Mouse (Mus musculus): Measurements from ENCODE around the gene Sf1. TPM values are rescaled to one million over a fixed set of nuclear protein-coding genes. Genes with fewer than 3 reads are reported as not detected.

Gene Sf1
- polyA plus RNA-seq (2012): 134 and 140 TPM in 2 replicates

DNA sequence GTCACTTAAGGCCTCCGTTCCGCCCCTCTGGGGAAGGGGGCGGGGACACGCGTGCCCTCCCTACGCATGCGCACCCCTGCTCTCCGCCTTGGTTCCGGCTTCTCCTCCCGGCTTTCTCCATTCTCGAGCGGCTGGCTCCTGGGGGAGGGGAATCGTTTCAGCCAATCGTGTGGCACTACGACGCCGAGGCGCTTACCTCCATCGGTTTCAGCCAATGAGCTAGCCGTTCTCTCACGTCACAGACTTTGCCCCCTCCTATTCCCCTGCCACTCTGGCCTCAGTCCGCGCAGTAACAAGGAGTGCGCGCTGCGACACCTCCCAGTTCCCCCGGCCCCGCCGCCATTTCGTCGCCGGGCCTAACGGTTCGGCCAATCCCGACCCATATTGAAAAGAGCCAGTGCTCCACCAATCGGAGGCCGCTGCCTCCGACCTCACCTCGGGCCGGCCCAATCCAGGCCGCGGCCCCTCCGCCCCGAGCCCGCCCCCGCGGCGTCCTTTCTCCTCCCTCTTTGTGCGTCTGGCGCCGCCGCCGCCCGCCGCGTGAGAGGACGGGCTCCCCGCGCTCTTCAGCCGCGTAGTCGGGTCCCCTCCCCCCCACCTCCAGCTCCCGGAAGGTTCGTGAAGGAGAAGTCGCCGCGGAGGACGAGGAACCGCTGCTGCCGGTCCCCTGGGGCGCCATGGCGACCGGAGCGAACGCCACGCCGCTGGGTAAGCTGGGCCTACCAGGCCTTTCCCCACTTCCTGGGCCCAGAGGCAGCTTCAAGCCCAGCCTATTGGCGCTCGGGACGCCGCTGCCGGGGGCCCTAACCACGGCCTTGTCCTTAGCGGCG, at the start of gene Sf1:
Gene Sf1, plus strand, starts transcription at position 280 of the 830 bp plus-strand sequence.
- H3K36me3 ChIP-seq (ENCODE audit: control insufficient read depth): peaks cover 67% of the 10 kb centered on the region
- peaks cover 33% of the 10 kb centered on the region for H3K4me1 ChIP-seq (ENCODE audit: control insufficient read depth)

DNA sequence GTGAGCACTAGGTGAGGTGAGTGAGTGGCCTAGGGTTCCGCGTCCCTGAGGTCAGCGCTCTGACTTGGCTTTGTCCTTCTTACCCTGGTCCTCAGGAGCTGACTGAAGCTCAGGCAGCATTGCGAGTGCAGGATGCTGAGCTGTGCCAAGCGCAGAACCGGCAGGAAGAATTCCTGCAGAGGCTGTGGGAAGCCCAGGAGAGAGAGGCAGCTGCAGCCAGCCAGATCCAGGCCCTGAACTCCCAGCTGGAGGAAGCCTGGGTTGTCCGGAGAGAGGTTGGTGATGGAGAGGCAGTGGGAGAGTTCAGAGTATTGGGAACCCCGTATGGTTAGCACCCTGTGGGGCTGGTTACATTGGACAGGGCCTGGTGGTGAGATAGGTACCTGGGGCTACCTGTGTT, 49.7 kb upstream of the Sf1 start:
- Histone ChIP-seq H3K9me3 (ENCODE audit: control insufficient read depth, low read length) (no peaks in the 10 kb centered on the region), H3K36me3 (ENCODE audit: control insufficient read depth) (peaks cover 88% of the 10 kb centered on the region), H3K4me3 (replicated peaks) (no peak overlapping the region), H3K4me1 (ENCODE audit: control insufficient read depth) (no peaks in the 10 kb centered on the region; the same call in 1 of the 2 replicates), H3K27me3 (ENCODE audit: control insufficient read depth) (no peaks in the 10 kb centered on the region)
- TF ChIP-seq TAL1 (IDR thresholded peaks at IDR 0.05; ENCODE audit: low read length): no peak
- TF ChIP-seq GATA1 (IDR thresholded peaks at IDR 0.05; ENCODE audit: low read length): no peak

More for the DNA sequence above, at the start of gene Sf1:
- Histone ChIP-seq H3K9me3 (ENCODE audit: control insufficient read depth, low read length) (no peaks in the 10 kb centered on the region), H3K27me3 (ENCODE audit: control insufficient read depth) (no peaks in the 10 kb centered on the region), H3K4me3 (replicated peaks) (peak within 1 kb of the TSS; percentile 79)
- TF ChIP-seq TAL1 (IDR thresholded peaks at IDR 0.05; ENCODE audit: low read length): no peak
- no peak for TF ChIP-seq GATA1 (IDR thresholded peaks at IDR 0.05; ENCODE audit: low read length)

DNA sequence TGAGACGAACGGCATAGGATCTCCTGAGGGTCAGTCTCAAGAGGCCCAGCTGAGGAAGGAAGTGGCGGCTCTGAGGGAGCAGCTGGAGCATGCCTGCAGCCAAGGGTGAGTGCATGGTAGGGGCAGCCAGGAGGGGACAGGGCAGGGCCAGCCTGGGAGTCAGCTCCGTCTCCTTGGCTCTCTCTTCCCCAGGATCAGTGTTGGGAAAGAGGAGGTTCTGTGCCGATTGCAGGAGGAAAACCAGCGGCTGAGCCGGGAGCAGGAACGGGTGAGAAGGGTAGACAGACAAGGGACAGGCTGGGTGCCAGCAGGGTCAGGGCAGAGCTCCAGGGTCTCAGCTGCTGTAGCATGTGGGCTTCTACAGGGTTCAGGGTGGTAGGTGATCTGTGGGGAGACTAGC, 49.0 kb upstream of the Sf1 start:
- Histone ChIP-seq H3K36me3 (ENCODE audit: control insufficient read depth) (peaks cover 92% of the 10 kb centered on the region), H3K9me3 (ENCODE audit: control insufficient read depth, low read length) (no peaks in the 10 kb centered on the region), H3K27me3 (ENCODE audit: control insufficient read depth) (no peaks in the 10 kb centered on the region), H3K4me1 (ENCODE audit: control insufficient read depth) (no peaks in the 10 kb centered on the region; the same call in 1 of the 2 replicates), H3K4me3 (replicated peaks) (no peak overlapping the region)
- TF ChIP-seq TAL1 (IDR thresholded peaks at IDR 0.05; ENCODE audit: low read length) (no peak), GATA1 (IDR thresholded peaks at IDR 0.05; ENCODE audit: low read length) (no peak)

DNA sequence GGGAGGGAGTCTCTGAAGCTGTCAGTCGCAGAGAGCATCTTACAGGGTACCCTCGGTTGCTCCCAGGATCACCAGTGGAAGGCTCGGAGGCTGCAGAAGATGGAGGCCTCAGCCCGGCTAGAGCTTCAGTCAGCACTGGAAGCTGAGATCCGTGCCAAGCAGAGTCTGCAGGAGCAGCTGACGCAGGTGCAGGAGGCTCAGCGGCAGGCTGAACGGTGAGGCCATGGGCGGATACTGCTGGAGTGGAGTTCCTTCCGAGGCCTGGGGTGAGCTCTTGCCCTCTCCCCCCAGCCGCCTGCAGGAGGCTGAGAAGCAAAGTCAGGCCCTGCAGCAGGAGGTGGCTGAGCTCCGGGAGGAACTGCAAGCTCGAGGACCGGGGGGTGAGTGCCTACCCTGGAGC, 47.9 kb upstream of the Sf1 start:
- no peak overlapping the region for H3K4me3 ChIP-seq (replicated peaks)

DNA sequence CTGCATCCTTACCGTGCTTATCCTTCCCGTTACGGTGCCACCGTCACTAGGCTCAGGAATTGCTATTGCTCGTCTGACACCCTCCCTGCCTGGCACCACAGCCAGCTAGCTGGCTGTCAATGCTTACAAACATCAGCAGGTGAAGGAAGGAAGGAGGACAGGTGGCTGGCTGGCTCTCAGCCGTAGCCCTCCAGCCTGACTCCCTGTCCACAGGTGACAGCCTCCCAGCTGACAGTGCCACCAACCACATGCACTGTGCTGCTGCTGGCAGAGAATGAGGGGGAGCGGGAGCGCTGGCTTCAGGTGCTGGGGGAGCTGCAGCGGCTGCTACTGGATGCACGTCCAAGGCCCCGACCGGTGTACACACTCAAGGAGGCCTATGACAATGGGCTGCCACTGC, 45.3 kb upstream of the Sf1 start:
- H3K4me1 ChIP-seq (ENCODE audit: control insufficient read depth): peaks cover 8% of the 10 kb centered on the region
- no peaks in the 10 kb centered on the region for H3K9me3 ChIP-seq (ENCODE audit: control insufficient read depth, low read length)
- H3K36me3 ChIP-seq (ENCODE audit: control insufficient read depth): peaks cover 96% of the 10 kb centered on the region
- H3K27me3 ChIP-seq (ENCODE audit: control insufficient read depth): no peaks in the 10 kb centered on the region
- H3K4me3 ChIP-seq (replicated peaks): no peak overlapping the region
- TF ChIP-seq TAL1 (IDR thresholded peaks at IDR 0.05; ENCODE audit: low read length) (no peak), GATA1 (IDR thresholded peaks at IDR 0.05; ENCODE audit: low read length) (no peak)

More for the DNA sequence above, 47.9 kb upstream of the Sf1 start:
- Histone ChIP-seq H3K4me1 (ENCODE audit: control insufficient read depth) (no peaks in the 10 kb centered on the region; the same call in 1 of the 2 replicates), H3K36me3 (ENCODE audit: control insufficient read depth) (peaks cover 96% of the 10 kb centered on the region), H3K9me3 (ENCODE audit: control insufficient read depth, low read length) (no peaks in the 10 kb centered on the region), H3K27me3 (ENCODE audit: control insufficient read depth) (no peaks in the 10 kb centered on the region)
- TF ChIP-seq GATA1 (IDR thresholded peaks at IDR 0.05; ENCODE audit: low read length): no peak
- TF ChIP-seq TAL1 (IDR thresholded peaks at IDR 0.05; ENCODE audit: low read length): no peak

DNA sequence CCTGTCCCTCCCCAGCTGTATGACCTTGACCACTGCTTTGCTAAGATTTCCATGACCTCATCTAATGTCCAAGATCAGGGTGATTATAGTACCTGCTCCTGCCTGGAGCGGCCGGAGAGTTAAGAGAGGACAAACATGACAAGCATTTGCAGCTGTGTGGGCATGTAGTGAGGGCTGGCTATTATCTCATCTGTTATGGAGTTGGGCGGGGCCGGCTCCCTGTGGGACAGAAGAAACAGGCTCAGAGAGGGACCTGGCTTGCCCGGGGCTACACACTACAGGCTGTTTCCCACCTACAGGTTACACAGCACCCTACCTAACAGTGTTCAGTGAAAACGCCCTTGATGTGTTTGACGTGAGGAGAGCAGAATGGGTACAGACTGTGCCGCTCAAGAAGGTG, 42.1 kb upstream of the Sf1 start:
- Histone ChIP-seq H3K4me1 (ENCODE audit: control insufficient read depth) (peaks cover 8% of the 10 kb centered on the region), H3K4me3 (replicated peaks) (no peak overlapping the region), H3K36me3 (ENCODE audit: control insufficient read depth) (peaks cover 76% of the 10 kb centered on the region), H3K9me3 (ENCODE audit: control insufficient read depth, low read length) (no peaks in the 10 kb centered on the region), H3K27me3 (ENCODE audit: control insufficient read depth) (no peaks in the 10 kb centered on the region)
- no peak for TF ChIP-seq GATA1 (IDR thresholded peaks at IDR 0.05; ENCODE audit: low read length)

DNA sequence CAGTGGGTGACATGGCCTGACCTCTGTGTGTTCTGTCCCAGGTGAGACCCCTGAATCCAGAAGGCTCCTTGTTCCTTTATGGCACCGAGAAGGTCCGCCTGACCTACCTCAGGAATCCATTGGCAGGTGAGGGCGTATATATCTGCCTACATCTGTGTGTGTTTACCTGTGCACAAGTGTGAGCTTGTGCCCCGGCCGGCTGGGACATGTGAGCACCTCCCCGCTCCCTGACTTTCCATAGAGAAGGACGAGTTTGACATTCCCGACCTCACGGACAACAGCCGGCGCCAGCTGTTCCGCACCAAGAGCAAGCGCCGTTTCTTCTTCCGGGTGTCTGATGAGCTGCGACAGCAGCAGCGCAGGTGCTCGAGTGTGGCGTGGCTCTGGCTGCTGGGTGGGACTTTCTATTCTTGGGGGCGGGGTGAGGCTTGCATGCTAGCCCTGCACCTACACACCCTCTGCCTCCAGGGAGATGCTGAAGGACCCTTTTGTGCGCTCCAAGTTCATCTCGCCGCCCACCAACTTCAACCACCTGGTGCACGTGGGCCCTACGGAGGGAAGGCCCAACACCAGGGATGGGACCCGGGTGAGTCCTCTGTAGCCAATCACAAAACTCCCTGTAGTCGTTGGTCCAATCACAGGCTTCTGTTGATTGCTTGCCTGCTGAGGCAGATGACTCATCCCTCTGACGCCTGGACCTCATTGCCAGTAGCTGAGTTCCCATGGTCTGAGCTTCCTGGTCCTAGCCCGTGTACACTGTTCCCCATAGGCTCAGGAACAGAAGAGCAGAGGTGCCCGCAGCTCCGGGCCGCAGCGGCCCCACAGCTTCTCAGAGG, 41.5 kb upstream of the Sf1 start:
- H3K4me3 ChIP-seq (replicated peaks): no peak overlapping the region
- no peaks in the 10 kb centered on the region for H3K27me3 ChIP-seq (ENCODE audit: control insufficient read depth)
- no peak for TF ChIP-seq TAL1 (IDR thresholded peaks at IDR 0.05; ENCODE audit: low read length)
- no peak for TF ChIP-seq GATA1 (IDR thresholded peaks at IDR 0.05; ENCODE audit: low read length)
- H3K36me3 ChIP-seq (ENCODE audit: control insufficient read depth): peaks cover 70% of the 10 kb centered on the region
- H3K9me3 ChIP-seq (ENCODE audit: control insufficient read depth, low read length): no peaks in the 10 kb centered on the region
- H3K4me1 ChIP-seq (ENCODE audit: control insufficient read depth): peaks cover 8% of the 10 kb centered on the region

DNA sequence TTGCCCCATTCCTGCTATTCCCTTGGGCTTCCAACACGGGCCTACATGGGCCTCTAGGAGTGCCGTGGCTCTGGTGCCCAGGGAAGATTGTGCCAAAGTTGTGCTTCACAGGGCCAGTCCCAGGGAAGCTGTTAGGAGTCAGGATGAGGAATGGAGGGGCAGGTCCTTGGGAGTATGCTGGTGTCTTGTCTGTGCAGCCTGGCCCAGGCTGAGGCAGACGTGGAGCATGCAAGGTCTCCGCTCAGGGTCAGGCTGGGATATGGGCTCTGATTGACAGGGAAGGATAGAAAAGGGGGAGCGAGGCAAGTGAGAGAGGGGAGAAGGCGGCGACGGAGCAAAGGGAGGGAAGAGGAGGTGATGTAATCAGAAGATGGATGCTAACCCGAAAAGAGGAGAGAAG, 38.7 kb upstream of the Sf1 start:
- Histone ChIP-seq H3K4me1 (ENCODE audit: control insufficient read depth) (peaks cover 8% of the 10 kb centered on the region), H3K27me3 (ENCODE audit: control insufficient read depth) (no peaks in the 10 kb centered on the region), H3K36me3 (ENCODE audit: control insufficient read depth) (peaks cover 43% of the 10 kb centered on the region), H3K9me3 (ENCODE audit: control insufficient read depth, low read length) (no peaks in the 10 kb centered on the region), H3K4me3 (replicated peaks) (no peak overlapping the region)
- no peak for TF ChIP-seq TAL1 (IDR thresholded peaks at IDR 0.05; ENCODE audit: low read length)
- no peak for TF ChIP-seq GATA1 (IDR thresholded peaks at IDR 0.05; ENCODE audit: low read length)

DNA sequence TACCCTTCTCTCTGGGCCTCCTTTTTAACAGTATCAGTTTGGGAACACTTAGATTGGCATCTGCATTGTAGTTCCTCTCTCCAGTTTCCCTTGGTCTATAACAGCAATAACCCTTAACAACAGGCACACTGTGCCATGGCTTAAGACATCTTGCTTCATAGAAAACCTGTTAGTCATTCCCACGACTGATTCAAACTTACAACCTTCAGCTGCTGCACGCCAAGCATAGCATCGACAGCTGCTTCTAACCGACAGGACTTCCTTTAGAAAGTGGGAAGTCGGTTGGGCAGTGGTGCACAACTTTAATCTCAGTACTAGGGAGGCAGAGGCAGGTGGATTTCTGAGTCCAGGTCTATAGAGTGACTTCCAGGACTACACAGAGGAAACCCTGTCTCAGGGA, 32.3 kb upstream of the Sf1 start:
- H3K9me3 ChIP-seq (ENCODE audit: control insufficient read depth, low read length): no peaks in the 10 kb centered on the region
- TF ChIP-seq GATA1 (IDR thresholded peaks at IDR 0.05; ENCODE audit: low read length) (no peak), TAL1 (IDR thresholded peaks at IDR 0.05; ENCODE audit: low read length) (no peak)
- peaks cover 39% of the 10 kb centered on the region for H3K4me1 ChIP-seq (ENCODE audit: control insufficient read depth)
- H3K4me3 ChIP-seq (replicated peaks): peak overlapping the region; percentile 10
- H3K36me3 ChIP-seq (ENCODE audit: control insufficient read depth): no peaks in the 10 kb centered on the region
- no peaks in the 10 kb centered on the region for H3K27me3 ChIP-seq (ENCODE audit: control insufficient read depth)
